Mouse (Mus musculus): Measurements from ENCODE around the gene Wfdc3.

Gene Wfdc3

GRCm38 (mm10) chr2:164776130-164776529, 30.4 kb upstream of the Wfdc3 start:
- no peak for DNase-seq (ENCODE audit: low spot score)

GRCm38 (mm10) chr2:164773989-164774364, 28.2 kb upstream of the Wfdc3 start:
- no peak for DNase-seq (ENCODE audit: low spot score)

GRCm38 (mm10) chr2:164773229-164773988, 27.7 kb upstream of the Wfdc3 start:
- no peak for DNase-seq (ENCODE audit: low spot score)

GRCm38 (mm10) chr2:164771123-164771522, 25.4 kb upstream of the Wfdc3 start:
- DNase-seq (ENCODE audit: low spot score), result no peak

- DNase-seq (ENCODE audit: low spot score), result no peak
Observed at GRCm38 (mm10) chr2:164770279-164770678, 24.5 kb upstream of the Wfdc3 start.

GRCm38 (mm10) chr2:164769258-164770037, 23.7 kb upstream of the Wfdc3 start, which contains the start of gene Ube2c:
Gene Ube2c, plus strand, starts transcription at chr2:164769898.
- DNase-seq (ENCODE audit: low spot score), result peak; percentile 97

- no peak for DNase-seq (ENCODE audit: low spot score)
Observed at GRCm38 (mm10) chr2:164767812-164768540, 22.2 kb upstream of the Wfdc3 start.

GRCm38 (mm10) chr2:164765841-164766240, 20.1 kb upstream of the Wfdc3 start:
- no peak for DNase-seq (ENCODE audit: low spot score)

DNA sequence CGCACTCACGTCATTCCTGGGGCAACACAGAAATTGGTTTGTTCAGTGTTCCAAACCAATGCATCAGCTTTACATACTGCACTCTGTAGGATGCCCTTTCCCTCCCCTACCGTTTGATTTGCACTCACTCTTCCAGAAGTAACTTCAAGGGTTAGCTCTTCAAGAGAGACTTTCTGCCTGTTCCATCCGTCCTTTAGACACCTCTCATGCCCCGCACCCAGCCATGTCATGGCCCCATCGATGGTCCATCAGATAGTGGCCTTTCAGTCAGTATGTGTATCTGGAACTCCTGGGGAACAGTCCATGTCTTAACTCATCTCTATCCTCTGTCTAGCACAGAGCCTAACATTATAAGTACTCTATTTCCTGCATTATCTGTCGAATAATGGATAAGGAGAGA, 16.9 kb upstream of the Wfdc3 start:
- DNase-seq (ENCODE audit: low spot score), result no peak

DNA sequence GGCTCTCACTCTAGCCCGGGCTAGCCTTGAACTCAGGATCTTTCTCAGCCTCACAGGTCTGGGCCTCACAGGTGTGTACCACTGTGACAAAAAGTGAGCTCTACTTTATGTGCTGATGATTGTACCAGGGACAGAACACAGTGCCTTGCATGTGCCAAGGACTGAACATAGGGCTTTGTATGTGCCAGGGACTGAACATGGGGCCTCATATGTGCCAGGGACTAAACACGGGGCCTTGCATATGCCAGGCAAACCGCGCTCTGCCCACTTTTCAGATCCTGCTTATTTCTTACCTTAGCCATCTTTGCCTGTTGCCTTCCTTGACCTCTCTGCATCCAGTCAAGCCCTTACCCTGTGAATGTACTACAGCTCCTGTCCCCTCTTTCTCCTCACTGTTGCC, 16.2 kb upstream of the Wfdc3 start:
- no peak for DNase-seq (ENCODE audit: low spot score)

DNA sequence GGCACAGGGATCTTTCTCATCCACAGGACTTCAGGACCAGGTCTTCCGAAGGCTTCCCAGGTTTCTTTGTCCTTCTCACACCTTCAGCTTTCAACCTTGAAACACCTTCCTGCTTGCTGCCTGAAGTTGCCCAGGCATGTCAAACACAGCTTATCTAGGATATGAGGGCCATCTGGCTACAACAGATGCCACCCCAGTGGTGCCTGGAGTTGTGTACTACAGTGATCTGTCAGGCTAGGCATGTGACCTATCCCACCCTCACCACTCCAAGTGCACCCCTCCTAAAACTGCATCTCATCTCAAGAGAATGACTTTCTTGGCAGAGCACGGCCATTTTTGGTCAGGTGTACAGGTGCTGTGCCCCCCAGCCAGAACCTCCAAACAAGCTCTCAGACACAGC, 15.8 kb upstream of the Wfdc3 start:
- DNase-seq (ENCODE audit: low spot score), result peak; percentile 54

GRCm38 (mm10) chr2:164760059-164760833, 14.5 kb upstream of the Wfdc3 start:
- DNase-seq (ENCODE audit: low spot score), result peak; percentile 47

DNA sequence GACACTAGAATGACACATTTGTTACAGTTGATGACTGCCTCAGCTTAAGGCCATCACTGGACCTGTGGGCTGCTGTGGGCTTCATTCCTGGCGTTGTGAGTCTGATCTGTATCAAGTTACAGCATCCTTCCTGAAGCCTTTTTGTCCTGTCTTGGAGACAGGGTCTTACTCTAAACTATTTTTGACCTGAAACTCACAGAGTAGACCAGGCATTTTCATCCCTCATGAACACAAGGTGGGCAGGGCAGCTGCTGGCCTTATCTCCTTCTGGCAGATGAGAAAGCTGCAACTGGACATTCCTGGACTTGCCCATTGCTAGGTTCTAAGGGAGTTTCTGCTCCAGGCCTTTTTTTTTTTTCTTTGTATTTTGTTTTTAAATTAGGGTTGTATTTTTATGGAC, 13.0 kb upstream of the Wfdc3 start:
- DNase-seq (ENCODE audit: low spot score), result no peak

DNA sequence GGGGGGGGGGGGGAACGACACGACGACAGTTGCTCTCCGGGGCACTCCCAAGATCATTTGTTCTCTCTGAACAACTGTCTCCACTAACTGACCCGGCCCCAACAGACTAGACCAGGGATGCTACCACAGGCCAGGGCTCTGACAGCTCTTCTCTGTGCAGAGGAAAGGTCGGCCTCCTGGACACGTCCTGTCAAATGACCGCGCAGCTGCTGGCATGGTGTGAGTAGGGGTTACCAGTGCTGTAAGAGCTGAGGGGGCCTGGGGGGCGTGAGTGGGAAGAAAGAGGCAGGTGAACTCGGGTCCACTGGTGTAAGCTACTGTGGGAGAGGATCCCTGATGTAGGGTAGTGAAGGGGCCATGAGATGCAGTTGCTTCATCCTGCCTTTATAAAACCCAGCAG, 12.1 kb upstream of the Wfdc3 start:
- DNase-seq (ENCODE audit: low spot score), result no peak

DNA sequence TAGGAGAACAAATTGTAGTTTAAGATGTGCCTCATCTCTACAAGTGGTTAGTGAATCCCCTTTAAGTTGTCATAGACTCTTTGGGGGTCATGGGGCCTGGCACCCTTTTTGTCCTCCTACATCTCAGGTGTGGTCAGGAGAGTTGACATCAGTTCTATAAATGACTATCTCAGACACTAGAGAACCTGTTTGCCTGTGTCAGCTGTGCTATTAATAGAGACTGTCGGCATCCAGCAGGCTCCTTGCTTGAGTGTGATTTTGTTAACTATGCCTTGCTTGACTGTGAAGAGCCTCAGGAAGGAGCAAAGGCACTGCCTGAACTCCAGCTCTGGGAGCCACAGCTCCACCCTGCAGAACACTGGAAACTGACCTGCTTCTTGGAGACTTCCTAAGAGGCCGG, 9.1 kb upstream of the Wfdc3 start:
- DNase-seq (ENCODE audit: low spot score), result no peak

DNA sequence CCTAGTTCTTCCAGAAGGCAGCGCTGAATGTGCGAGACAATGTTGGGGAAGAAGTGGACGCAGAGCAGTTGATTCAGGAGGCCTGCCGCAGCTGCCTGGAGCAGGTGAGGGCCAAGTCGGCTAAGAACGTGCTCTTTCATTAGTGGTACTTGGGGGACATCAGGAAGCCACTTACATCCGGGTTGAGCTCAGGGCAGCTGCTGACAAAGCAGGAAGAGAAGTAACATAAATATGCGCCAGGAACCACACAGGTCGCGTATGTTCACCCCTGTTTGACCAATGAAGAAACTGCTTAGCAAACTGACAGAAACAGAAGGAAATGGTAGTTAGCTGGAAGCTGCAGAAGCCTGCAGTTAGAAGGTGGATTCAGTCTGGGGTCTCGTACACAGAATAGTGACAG, 8.4 kb upstream of the Wfdc3 start:
- DNase-seq (ENCODE audit: low spot score), result no peak

GRCm38 (mm10) chr2:164752454-164752853, 6.7 kb upstream of the Wfdc3 start:
- no peak for DNase-seq (ENCODE audit: low spot score)

- no peak for DNase-seq (ENCODE audit: low spot score)
Observed at GRCm38 (mm10) chr2:164748991-164749390, 3.3 kb upstream of the Wfdc3 start.

DNA sequence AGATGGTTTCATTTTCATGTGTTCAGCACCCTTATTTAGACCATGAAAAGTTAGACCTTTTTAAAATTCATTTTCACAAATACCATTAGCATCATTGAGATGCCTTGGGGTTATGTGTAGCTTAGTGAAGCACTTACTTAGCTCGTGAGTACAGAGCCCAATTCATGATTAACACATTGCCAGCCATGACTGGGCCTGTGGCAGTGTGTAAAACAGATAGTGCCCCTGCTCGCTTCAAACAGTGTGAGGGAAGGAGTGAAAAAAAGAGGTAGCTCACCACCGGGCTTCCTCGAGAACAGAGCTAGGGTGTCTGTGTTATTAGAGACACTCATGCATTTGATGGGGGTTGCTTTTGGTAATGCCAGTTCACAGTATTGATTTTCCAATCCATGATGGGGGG, 2.5 kb upstream of the Wfdc3 start:
- no peak for DNase-seq (ENCODE audit: low spot score)

- no peak for DNase-seq (ENCODE audit: low spot score)
Observed at GRCm38 (mm10) chr2:164746693-164747092, 962 bp upstream of the Wfdc3 start.

- DNase-seq (ENCODE audit: low spot score), result no peak
Observed at GRCm38 (mm10) chr2:164744987-164745386, 744 bp downstream of the Wfdc3 start.

GRCm38 (mm10) chr2:164739876-164740275, 5.9 kb downstream of the Wfdc3 start:
- DNase-seq (ENCODE audit: low spot score), result no peak
